8 mouse cellular contexts compared by ENCODE assay signal in the genomic region with DNA sequence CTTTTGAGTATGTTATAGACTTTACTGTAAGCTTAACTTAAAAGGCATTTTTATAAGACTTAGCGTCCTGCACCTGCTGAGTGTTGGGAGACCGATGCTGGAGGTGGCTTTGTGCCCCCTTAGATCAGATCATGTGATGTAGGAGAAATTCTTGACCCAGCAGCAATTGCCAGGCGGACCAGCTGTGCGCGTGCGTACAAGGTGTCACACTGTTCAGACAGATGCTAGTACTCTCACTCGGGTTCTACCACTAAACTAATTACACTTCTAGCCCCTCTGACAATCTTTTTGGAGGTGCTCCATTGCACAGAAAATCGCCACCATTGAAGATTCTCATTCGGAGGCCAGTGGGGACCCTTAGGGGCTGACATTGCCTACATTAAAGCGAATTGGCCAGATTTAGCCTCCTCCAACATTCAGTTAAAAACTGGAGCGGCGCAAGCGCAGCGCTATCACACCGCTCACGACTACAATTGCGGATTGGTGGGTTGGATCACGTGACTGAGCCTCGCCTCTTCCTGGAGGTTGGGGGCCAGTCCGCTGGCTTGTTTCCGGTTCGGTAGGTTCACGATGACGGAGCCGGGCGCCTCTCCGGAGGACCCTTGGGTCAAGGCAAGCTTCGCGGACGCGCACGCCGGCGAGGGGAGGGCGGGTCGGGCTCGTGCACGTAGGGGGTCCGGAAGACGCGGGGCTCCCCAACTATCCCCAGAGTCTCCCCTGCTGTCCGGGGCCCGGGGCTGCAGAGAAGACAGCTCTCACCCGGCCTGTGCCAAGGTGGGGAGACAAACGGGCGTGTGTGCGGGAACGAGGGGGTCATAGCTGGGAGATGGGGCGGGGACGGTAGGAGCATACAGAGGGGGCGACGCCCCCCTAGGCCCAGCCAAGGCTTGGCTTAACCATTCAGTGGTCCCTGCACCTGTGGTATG. TPM values are rescaled to one million over a fixed set of nuclear protein-coding genes. Genes with fewer than 3 reads are reported as not detected.
DNase-seq lines count a peak whose midpoint lies in the region; ATAC-seq lines count a peak whose summit lies in the region.

A gene (plus strand): TSS at position 522 of the 926 bp plus-strand sequence.

- peak; percentile 87 for DNase-seq in Muller cell, postnatal 12 days (ENCODE audit: inconsistent ontology term)
- DNase-seq in cerebellum, adult 9-11 months: peak; percentile 92
- peak; percentile 86 to 90 for DNase-seq in frontal cortex, postnatal 10 days (ENCODE audit: low spot score in 2 of 2)
- peak; percentile 88 to 94 for DNase-seq in layer of hippocampus, postnatal 14 days (ENCODE audit: low spot score in 2 of 2)
- peak; percentile 89 for DNase-seq in lung, postnatal 14 days
- peak; percentile 77 for DNase-seq in retina, adult 2 months (ENCODE audit: low read depth, low spot score)
- peak; percentile 86 to 90 for DNase-seq in thymus, postnatal 36 days

- peaks cover 38% of the 10 kb centered on the region for H3K4me1 ChIP-seq in hindbrain, embryonic 12.5 days

- peak within 1 kb of the TSS; percentile 93 for H3K9ac ChIP-seq in hindbrain, embryonic 12.5 days

- H3K27ac ChIP-seq in hindbrain, embryonic 12.5 days: peak within 1 kb of the TSS; percentile 87

- no peaks in the 10 kb centered on the region for H3K9me3 ChIP-seq in hindbrain, embryonic 12.5 days (replicated peaks)

- 1% methylated on average over 52 of the region's 52 CpGs for WGBS in hindbrain, embryonic 12.5 days

- H3K27me3 ChIP-seq in hindbrain, embryonic 12.5 days: no peaks in the 10 kb centered on the region

- H3K4me3 ChIP-seq in hindbrain, embryonic 12.5 days: peak within 1 kb of the TSS; percentile 74

- ATAC-seq in hindbrain, embryonic 12.5 days (ENCODE audit: low FRiP score): peak; percentile 84

- peak within 1 kb of the TSS; percentile 96 for H3K4me2 ChIP-seq in hindbrain, embryonic 12.5 days (replicated peaks)

- peaks cover 48% of the 10 kb centered on the region for H3K36me3 ChIP-seq in hindbrain, embryonic 12.5 days

RNA-seq across cellular contexts. Expression of the gene that starts here (rescaled TPM):
- polyA plus RNA-seq in hindbrain, embryonic 12.5 days (2016; fragmentation: Nextera tagmentation; extraction: Ambion mirVana): 62.1 and 62.4 TPM in 2 replicates
- total RNA-seq in layer of hippocampus, postnatal 14 days (2021): 10 to 100 TPM; 46.3 to 49.6 TPM

Comparison
In these comparisons a context has a peak if more than half of its experiments do, and no peak if none do; other contexts are left out.
1. Peak in every context shown above with its lines: DNase-seq, ATAC-seq, H3K4me3 ChIP-seq and H3K27ac ChIP-seq.